Comparison of ENCODE assay signal across 8 mouse cellular contexts in genomic region chr6:30048163-30048500, GRCm38 (mm10). TPM values are rescaled to one million over a fixed set of nuclear protein-coding genes. Genes with fewer than 3 reads are reported as not detected.
DNase-seq lines count a peak whose midpoint lies in the region; ATAC-seq and TF ChIP-seq lines count a peak whose summit lies in the region.

No protein-coding gene starts in this region.

- H3K27ac ChIP-seq in heart, embryonic 16.5 days (ENCODE audit: low read length) = peak overlapping the region; percentile 99
- H3K27ac ChIP-seq in bone marrow macrophage, adult 2 months (ENCODE audit: insufficient read depth, low read depth, low read length) = peak overlapping the region; percentile 88
- peak overlapping the region; percentile 100 for H3K27ac ChIP-seq in hindbrain, embryonic 14.5 days
- H3K27ac ChIP-seq in midbrain, embryonic 15.5 days = peak overlapping the region; percentile 100

- H3K27me3 ChIP-seq in heart, embryonic 16.5 days (ENCODE audit: control insufficient read depth, insufficient read depth, low read length) = no peaks in the 10 kb centered on the region
- H3K27me3 ChIP-seq in hindbrain, embryonic 14.5 days (ENCODE audit: control insufficient read depth, insufficient read depth, low read length) = no peaks in the 10 kb centered on the region
- no peaks in the 10 kb centered on the region for H3K27me3 ChIP-seq in midbrain, embryonic 15.5 days (replicated peaks)

- peaks cover 9% of the 10 kb centered on the region for H3K4me1 ChIP-seq in heart, embryonic 16.5 days (ENCODE audit: control insufficient read depth, insufficient read depth, low read length)
- peaks cover 21% of the 10 kb centered on the region for H3K4me1 ChIP-seq in bone marrow macrophage, adult 2 months (ENCODE audit: control insufficient read depth, insufficient read depth, low read length)
- peaks cover 27% of the 10 kb centered on the region for H3K4me1 ChIP-seq in hindbrain, embryonic 14.5 days (replicated peaks; ENCODE audit: control insufficient read depth, insufficient read depth, low read length)
- H3K4me1 ChIP-seq in midbrain, embryonic 15.5 days = peaks cover 29% of the 10 kb centered on the region

- peak overlapping the region; percentile 95 for H3K4me3 ChIP-seq in heart, embryonic 16.5 days (ENCODE audit: low read length)
- H3K4me3 ChIP-seq in bone marrow macrophage, adult 2 months (ENCODE audit: insufficient read depth, low read length) = peak overlapping the region; percentile 65
- peak overlapping the region; percentile 99 for H3K4me3 ChIP-seq in hindbrain, embryonic 14.5 days (replicated peaks; ENCODE audit: low read length)
- H3K4me3 ChIP-seq in midbrain, embryonic 15.5 days = peak overlapping the region; percentile 88

- ATAC-seq in heart, embryonic 16.5 days (replicated peaks; ENCODE audit: extremely low read depth, insufficient read depth, low FRiP score) = peak; percentile 84; the same call in 1 of the 2 replicates
- peak; percentile 85 for ATAC-seq in hindbrain, embryonic 14.5 days (ENCODE audit: low FRiP score)
- no peak for ATAC-seq in midbrain, embryonic 15.5 days (replicated peaks)

- no peaks in the 10 kb centered on the region for H3K36me3 ChIP-seq in heart, embryonic 16.5 days (ENCODE audit: control insufficient read depth, insufficient read depth)
- H3K36me3 ChIP-seq in hindbrain, embryonic 14.5 days (replicated peaks; ENCODE audit: control insufficient read depth, insufficient read depth) = peaks cover 2% of the 10 kb centered on the region; the same call in 1 of the 2 replicates
- 0 out of 2 replicates have a peak, but pooled peaks cover 2% of the 10 kb centered on the region for H3K36me3 ChIP-seq in midbrain, embryonic 15.5 days (replicated peaks)

- TF ChIP-seq CTCF in bone marrow macrophage, adult 2 months (IDR thresholded peaks at IDR 0.05; ENCODE audit: low read depth, low read length) = no peak

- peak overlapping the region; percentile 100 for H3K9ac ChIP-seq in heart, embryonic 16.5 days (ENCODE audit: low read length)
- peak overlapping the region; percentile 98 for H3K9ac ChIP-seq in hindbrain, embryonic 14.5 days
- peak overlapping the region; percentile 90 for H3K9ac ChIP-seq in midbrain, embryonic 15.5 days

- H3K4me2 ChIP-seq in heart, embryonic 16.5 days (ENCODE audit: low read depth, low read length) = peak overlapping the region; percentile 64
- H3K4me2 ChIP-seq in hindbrain, embryonic 14.5 days (replicated peaks) = peak overlapping the region; percentile 86
- peak overlapping the region; percentile 79 for H3K4me2 ChIP-seq in midbrain, embryonic 15.5 days

- under 1% methylated on average over 41 of the region's 45 CpGs for WGBS in heart, embryonic 16.5 days
- under 1% methylated on average over 32 of the region's 45 CpGs for WGBS in hindbrain, embryonic 14.5 days
- 0% methylated on average over 15 of the region's 45 CpGs for WGBS in midbrain, embryonic 15.5 days

- no peak for TF ChIP-seq POLR2A in bone marrow macrophage, adult 2 months (IDR thresholded peaks at IDR 0.05; ENCODE audit: borderline replicate concordance, low read depth, low read length)

- no peak for DNase-seq in heart, adult 18-20 months
- DNase-seq in hindbrain, embryonic 14.5 days (ENCODE audit: low spot score) = no peak
- DNase-seq in cerebellum, postnatal 25 days = no peak
- no peak for DNase-seq in ovary, adult 18-20 months (ENCODE audit: low spot score)
- no peak for DNase-seq in retina, postnatal 1 day

- 0 out of 2 replicates have a peak, but pooled peaks cover 3% of the 10 kb centered on the region for H3K9me3 ChIP-seq in heart, embryonic 16.5 days (replicated peaks; ENCODE audit: control insufficient read depth, low read length)
- no peaks in the 10 kb centered on the region for H3K9me3 ChIP-seq in hindbrain, embryonic 14.5 days (ENCODE audit: control insufficient read depth, low read length)
- H3K9me3 ChIP-seq in midbrain, embryonic 15.5 days = no peaks in the 10 kb centered on the region

RNA-seq across cellular contexts. Expression of gene Nrf1, which starts 0.3 kb away (rescaled TPM):
- 33.6 and 35.0 TPM in 2 replicates for polyA plus RNA-seq in heart, embryonic 16.5 days (2015; fragmentation: Nextera tagmentation; extraction: Ambion mirVana)
- 10 to 100 TPM; 12.4 to 12.6 TPM for total RNA-seq in heart, adult 18-20 months (2021)
- 20.4 and 21.6 TPM in 2 replicates for polyA plus RNA-seq in bone marrow macrophage, adult 2 months (2012; ENCODE audit: insufficient read depth, insufficient read length, missing spikeins)
- polyA plus RNA-seq in hindbrain, embryonic 14.5 days (2014; fragmentation: Nextera tagmentation; extraction: Ambion mirVana) = 33.2 and 34.4 TPM in 2 replicates
- polyA plus RNA-seq in midbrain, embryonic 15.5 days (2015; fragmentation: Nextera tagmentation; extraction: Ambion mirVana) = 40.0 and 41.2 TPM in 2 replicates
